Mouse (Mus musculus): Measurements from ENCODE around the gene Cars2. TPM values are rescaled to one million over a fixed set of nuclear protein-coding genes. Genes with fewer than 3 reads are reported as not detected.
"Not testable (repeated sequence)": the region's sequence is repeated elsewhere in the genome, so short reads cannot be mapped to it uniquely, and the experiment has no call there.

Gene Cars2
- total and polyA plus RNA-seq, 2 experiments = 23.9 to 27.0 TPM

DNA sequence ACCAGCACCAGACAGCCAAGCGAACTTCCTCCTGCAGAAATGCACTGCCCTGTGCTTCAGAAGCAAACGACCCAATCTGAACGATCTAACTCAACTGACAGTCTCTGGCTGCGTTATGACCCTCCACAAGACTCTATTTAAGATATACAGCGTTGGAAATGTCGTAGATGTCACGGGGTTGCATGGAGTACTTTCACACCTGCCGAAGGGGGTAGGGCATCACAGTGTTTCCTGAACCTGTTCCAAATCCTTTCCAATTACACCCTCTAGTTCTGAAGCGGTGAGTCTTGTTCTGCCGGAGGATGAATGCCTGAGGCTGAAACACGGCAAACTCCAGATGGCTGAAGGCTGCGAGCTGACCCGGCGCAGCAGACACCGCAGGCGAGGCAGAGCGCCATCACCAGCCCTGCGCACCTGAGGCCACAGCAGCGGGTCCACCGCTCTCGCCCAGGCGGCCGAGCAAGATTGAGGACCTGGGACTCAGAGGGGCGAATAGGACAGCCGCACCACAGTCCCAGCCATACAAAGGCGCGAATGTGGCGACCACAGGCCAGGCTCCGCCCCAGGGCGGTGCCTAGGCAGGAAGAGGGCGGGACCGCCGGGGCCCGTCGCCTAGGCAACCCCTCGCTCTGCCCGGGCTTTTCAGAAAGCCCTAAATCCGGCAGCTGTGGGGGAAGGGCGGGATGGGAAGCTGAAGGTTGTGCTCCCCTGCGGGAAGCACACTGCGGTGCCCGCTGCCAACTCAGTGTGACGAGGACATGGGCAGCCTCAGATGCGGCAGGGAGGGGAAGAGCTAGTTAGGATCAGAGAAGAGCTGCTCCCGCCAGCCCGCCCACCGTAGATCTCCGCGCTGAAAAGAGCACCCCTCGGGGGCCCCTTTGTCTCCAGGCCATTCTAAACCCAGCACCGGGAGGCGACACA is 4.5 kb upstream of the Cars2 start, which contains the start of gene Ing1:
Ing1 (plus strand) TSS at position 773 of the 921 bp plus-strand sequence.
- WGBS = 1% methylated on average over 52 of the region's 52 CpGs
- Histone ChIP-seq H3K4me3 (ENCODE audit: insufficient read depth, low read depth, low read length) (peak within 1 kb of the TSS; percentile 89), H3K36me3 (ENCODE audit: control insufficient read depth, insufficient read depth, low read length) (no peaks in the 10 kb centered on the region), H3K27me3 (ENCODE audit: control insufficient read depth, insufficient read depth, low read length) (no peaks in the 10 kb centered on the region), H3K79me2 (ENCODE audit: control insufficient read depth, insufficient read depth, low read length) (peaks cover 4% of the 10 kb centered on the region; the same call in 1 of the 2 replicates), H3K27ac (replicated peaks; ENCODE audit: insufficient read depth, low read depth, low read length) (peak within 1 kb of the TSS; percentile 91), H3K9ac (ENCODE audit: low read depth, low read length) (peak within 1 kb of the TSS; percentile 94), H3K4me1 (ENCODE audit: control insufficient read depth, insufficient read depth, low read length) (peaks cover 10% of the 10 kb centered on the region; the same call in 1 of the 2 replicates)
- TF ChIP-seq POLR2A (IDR thresholded peaks at IDR 0.05; ENCODE audit: extremely low read depth, insufficient read depth, low read length) (peak; percentile 77), CTCF (IDR thresholded peaks at IDR 0.05; ENCODE audit: low read depth, low read length) (no peak)
- DNase-seq (ENCODE audit: extremely low read depth, low read depth, low spot score) = peak; percentile 80

DNA sequence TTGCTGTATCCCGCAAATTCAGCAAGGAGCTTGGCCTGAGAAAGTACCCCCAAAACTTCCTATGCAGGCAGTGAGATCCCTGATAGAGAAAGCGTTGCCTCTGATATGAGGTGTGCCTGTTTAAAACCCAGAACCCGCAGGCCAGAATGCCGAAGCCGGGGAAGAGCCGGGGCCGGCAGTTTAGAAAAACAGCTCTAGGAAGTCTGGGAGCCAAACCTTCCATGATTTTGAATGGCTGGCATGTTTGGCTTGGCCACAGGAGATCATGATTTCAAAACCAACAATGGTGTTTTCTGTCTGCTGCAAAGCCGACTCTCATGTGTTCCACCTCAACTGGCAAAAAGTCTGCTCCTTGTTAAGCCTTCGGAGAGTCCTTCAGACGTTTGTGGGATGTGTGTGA is 1.8 kb upstream of the Cars2 start:
- Histone ChIP-seq H3K36me3 (ENCODE audit: control insufficient read depth, insufficient read depth, low read length) (no peaks in the 10 kb centered on the region), H3K4me3 (ENCODE audit: insufficient read depth, low read depth, low read length) (no peak overlapping the region), H3K4me1 (ENCODE audit: control insufficient read depth, insufficient read depth, low read length) (peaks cover 10% of the 10 kb centered on the region; the same call in 1 of the 2 replicates), H3K9ac (ENCODE audit: low read depth, low read length) (no peak overlapping the region), H3K27ac (replicated peaks; ENCODE audit: insufficient read depth, low read depth, low read length) (no peak overlapping the region), H3K79me2 (ENCODE audit: control insufficient read depth, insufficient read depth, low read length) (peaks cover 2% of the 10 kb centered on the region; the same call in 1 of the 2 replicates), H3K27me3 (ENCODE audit: control insufficient read depth, insufficient read depth, low read length) (no peaks in the 10 kb centered on the region)
- WGBS = 91% methylated on average over 10 of the region's 10 CpGs
- TF ChIP-seq CTCF (IDR thresholded peaks at IDR 0.05; ENCODE audit: low read depth, low read length) (no peak), POLR2A (IDR thresholded peaks at IDR 0.05; ENCODE audit: extremely low read depth, insufficient read depth, low read length) (no peak)
- no peak for DNase-seq (ENCODE audit: extremely low read depth, low read depth, low spot score)

DNA sequence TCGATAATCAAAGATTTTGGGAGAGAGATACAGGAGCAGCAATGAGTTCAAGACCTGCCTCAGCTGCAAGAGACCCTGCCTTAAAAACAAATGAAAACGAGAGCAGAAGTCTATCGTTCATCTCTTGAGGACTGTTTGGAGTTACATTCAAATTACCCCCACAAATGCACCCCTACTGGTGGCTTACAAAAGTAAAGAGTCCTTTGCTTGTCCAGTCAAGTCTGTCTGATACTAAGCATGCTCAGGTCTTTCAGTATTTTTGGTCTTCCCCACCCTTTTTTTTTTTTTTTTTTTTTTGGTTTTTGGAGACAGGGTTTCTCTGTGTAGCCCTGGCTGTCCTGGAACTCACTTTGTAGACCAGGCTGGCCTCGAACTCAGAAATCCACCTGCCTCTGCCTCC is 914 bp upstream of the Cars2 start:
- H3K79me2 ChIP-seq (ENCODE audit: control insufficient read depth, insufficient read depth, low read length); DNase-seq (ENCODE audit: extremely low read depth, low read depth, low spot score); H3K27me3 ChIP-seq (ENCODE audit: control insufficient read depth, insufficient read depth, low read length); H3K4me1 ChIP-seq (ENCODE audit: control insufficient read depth, insufficient read depth, low read length); H3K27ac ChIP-seq (replicated peaks; ENCODE audit: insufficient read depth, low read depth, low read length); H3K36me3 ChIP-seq (ENCODE audit: control insufficient read depth, insufficient read depth, low read length); H3K4me3 ChIP-seq (ENCODE audit: insufficient read depth, low read depth, low read length); H3K9ac ChIP-seq (ENCODE audit: low read depth, low read length): not testable (repeated sequence)
- 83% methylated on average over 3 of the region's 4 CpGs for WGBS

DNA sequence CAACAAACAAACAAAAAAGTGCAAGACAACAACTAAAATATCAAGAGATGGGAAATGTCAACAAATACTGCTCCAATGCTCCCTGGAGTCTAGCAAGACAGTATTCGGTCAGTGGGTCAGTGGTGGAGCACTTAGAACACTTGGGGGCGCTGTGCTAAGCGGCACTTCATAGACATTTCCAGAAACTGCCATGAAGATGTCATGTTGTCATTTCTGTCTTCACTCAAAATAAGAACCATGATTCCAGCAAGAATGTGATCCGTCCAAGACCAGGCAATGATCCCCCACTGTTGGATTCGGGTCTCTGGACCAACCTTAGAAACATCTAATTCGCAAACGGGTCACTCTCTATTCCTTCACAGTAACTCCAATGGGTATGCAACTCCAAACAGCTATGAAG is 877 bp downstream of the Cars2 start:
- Histone ChIP-seq H3K9ac (ENCODE audit: low read depth, low read length) (no peak overlapping the region), H3K27ac (replicated peaks; ENCODE audit: insufficient read depth, low read depth, low read length) (no peak overlapping the region), H3K4me3 (ENCODE audit: insufficient read depth, low read depth, low read length) (no peak overlapping the region), H3K79me2 (ENCODE audit: control insufficient read depth, insufficient read depth, low read length) (peaks cover 2% of the 10 kb centered on the region; the same call in 1 of the 2 replicates), H3K27me3 (ENCODE audit: control insufficient read depth, insufficient read depth, low read length) (no peaks in the 10 kb centered on the region), H3K4me1 (ENCODE audit: control insufficient read depth, insufficient read depth, low read length) (peaks cover 8% of the 10 kb centered on the region; the same call in 1 of the 2 replicates), H3K36me3 (ENCODE audit: control insufficient read depth, insufficient read depth, low read length) (no peaks in the 10 kb centered on the region)
- peak; percentile 32 for DNase-seq (ENCODE audit: extremely low read depth, low read depth, low spot score)
- WGBS = 19% methylated on average over 7 of the region's 7 CpGs
- TF ChIP-seq CTCF (IDR thresholded peaks at IDR 0.05; ENCODE audit: low read depth, low read length) = peak; percentile 49; the same call in 1 of the 2 replicates
- no peak for TF ChIP-seq POLR2A (IDR thresholded peaks at IDR 0.05; ENCODE audit: extremely low read depth, insufficient read depth, low read length)

DNA sequence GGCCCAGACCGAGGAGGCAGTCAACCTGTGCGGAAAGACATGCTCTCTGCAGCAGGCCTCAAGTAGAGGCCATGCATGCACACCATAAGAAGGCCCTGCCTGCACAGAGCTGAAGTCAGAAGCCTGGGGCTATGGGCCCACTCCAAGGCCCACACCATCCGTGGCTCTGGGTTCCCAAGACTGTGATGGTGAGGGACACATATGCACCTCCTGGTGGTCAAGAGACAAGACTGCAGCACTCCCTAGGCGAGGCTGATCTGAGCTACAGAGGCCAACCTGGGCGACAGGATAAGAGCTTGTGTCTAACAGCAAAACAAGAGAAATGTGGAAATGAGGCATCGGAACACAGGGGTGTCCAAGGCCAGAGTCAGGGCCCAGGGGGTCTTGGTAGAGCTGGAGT is 3.5 kb downstream of the Cars2 start:
- Histone ChIP-seq H3K79me2 (ENCODE audit: control insufficient read depth, insufficient read depth, low read length) (peaks cover 2% of the 10 kb centered on the region; the same call in 1 of the 2 replicates), H3K36me3 (ENCODE audit: control insufficient read depth, insufficient read depth, low read length) (no peaks in the 10 kb centered on the region), H3K4me1 (ENCODE audit: control insufficient read depth, insufficient read depth, low read length) (peaks cover 5% of the 10 kb centered on the region; the same call in 1 of the 2 replicates), H3K27me3 (ENCODE audit: control insufficient read depth, insufficient read depth, low read length) (no peaks in the 10 kb centered on the region), H3K4me3 (ENCODE audit: insufficient read depth, low read depth, low read length) (no peak overlapping the region), H3K9ac (ENCODE audit: low read depth, low read length) (no peak overlapping the region), H3K27ac (replicated peaks; ENCODE audit: insufficient read depth, low read depth, low read length) (no peak overlapping the region)
- 81% methylated on average over 6 of the region's 6 CpGs for WGBS
- no peak for TF ChIP-seq POLR2A (IDR thresholded peaks at IDR 0.05; ENCODE audit: extremely low read depth, insufficient read depth, low read length)
- peak; percentile 55 for TF ChIP-seq CTCF (IDR thresholded peaks at IDR 0.05; ENCODE audit: low read depth, low read length)
- no peak for DNase-seq (ENCODE audit: extremely low read depth, low read depth, low spot score)

DNA sequence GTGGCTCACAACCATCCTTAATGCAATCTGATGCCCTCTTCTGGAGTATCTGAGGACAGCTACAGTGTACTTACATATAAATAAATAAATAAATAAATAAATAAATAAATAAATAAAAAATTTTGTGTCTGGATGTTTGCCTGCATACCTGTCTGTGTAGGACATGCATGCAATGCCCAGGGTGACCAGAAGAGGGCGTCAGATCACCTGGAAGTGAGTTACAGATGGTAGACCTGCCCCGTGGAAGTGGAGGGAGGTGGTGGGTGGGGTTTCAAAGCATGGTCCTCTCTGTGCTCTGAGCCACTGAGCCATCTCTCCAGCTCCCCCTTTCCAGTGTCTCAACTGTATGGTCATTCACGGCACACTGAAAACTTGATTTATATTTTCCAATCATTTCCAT is 6.2 kb downstream of the Cars2 start:
- H3K9ac ChIP-seq (ENCODE audit: low read depth, low read length) = no peak overlapping the region
- no peaks in the 10 kb centered on the region for H3K4me1 ChIP-seq (ENCODE audit: control insufficient read depth, insufficient read depth, low read length)
- peaks cover 6% of the 10 kb centered on the region; the same call in 1 of the 2 replicates for H3K79me2 ChIP-seq (ENCODE audit: control insufficient read depth, insufficient read depth, low read length)
- peak; percentile 85 for TF ChIP-seq CTCF (IDR thresholded peaks at IDR 0.05; ENCODE audit: low read depth, low read length)
- no peak for TF ChIP-seq POLR2A (IDR thresholded peaks at IDR 0.05; ENCODE audit: extremely low read depth, insufficient read depth, low read length)
- H3K27me3 ChIP-seq (ENCODE audit: control insufficient read depth, insufficient read depth, low read length) = no peaks in the 10 kb centered on the region
- 46% methylated on average over 3 of the region's 3 CpGs for WGBS
- H3K36me3 ChIP-seq (ENCODE audit: control insufficient read depth, insufficient read depth, low read length) = no peaks in the 10 kb centered on the region; the same call in 1 of the 2 replicates
- DNase-seq (ENCODE audit: extremely low read depth, low read depth, low spot score) = peak; percentile 51
- no peak overlapping the region for H3K27ac ChIP-seq (replicated peaks; ENCODE audit: insufficient read depth, low read depth, low read length)
- H3K4me3 ChIP-seq (ENCODE audit: insufficient read depth, low read depth, low read length) = no peak overlapping the region
